ENCODE assay signal across 13 mouse cellular contexts in the genomic region with DNA sequence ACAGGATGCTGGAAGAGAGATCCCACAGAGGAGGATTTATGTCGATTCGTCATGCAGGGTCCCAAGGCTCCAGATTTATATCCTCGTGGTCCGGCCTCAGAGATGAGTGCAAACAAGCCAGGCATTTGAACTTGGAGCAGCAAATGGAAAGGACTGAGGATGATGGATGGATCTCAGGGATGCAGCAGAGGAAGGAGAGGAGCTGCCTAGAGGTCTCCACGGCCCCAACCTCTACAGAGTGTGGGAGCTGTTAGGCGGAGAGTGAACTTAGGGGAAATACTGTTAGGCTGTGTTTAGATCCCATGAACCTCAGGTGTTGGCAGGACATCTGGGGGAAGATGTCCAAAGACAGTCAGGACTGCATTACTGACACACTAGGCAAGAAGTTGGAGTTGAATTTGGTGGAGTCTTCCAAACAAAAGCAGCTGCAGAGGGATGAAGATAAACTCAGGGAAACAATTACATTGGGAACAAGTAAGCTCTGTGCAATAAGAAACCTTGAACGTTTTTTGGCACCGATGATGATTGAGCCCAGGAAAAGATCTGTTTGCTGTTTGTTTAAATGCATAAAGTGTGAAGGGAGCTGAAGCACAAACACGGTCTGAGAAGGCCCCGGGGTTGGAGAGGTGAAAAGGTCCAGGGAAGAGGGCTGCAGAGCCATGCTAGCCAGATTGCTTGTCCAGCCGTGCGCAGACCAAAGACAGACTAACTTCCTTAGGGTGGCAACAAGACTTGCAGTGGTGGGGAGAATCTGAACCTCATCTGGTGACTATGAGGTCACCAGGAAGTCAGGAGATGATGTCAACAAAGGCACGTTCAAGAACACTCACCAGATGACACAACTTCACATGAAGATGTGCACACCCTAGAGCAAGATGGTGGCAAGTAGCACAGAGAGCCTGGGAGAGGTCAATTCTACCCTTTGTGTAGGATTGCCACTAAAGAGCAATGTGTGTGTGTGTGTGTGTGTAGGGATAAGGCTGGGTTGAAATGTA.
DNase-seq lines count a peak whose midpoint lies in the region; ATAC-seq and TF ChIP-seq lines count a peak whose summit lies in the region.
"Had no signal": no experiment of that assay in that cellular context is flagged by ENCODE, and none has a peak within 500 bp of the region (broad histone marks: within the 10 kb centered on the region; RNA-seq: fewer than 3 reads in every experiment).

No protein-coding gene starts in this region.

- H3K27me3 ChIP-seq in forebrain, embryonic 14.5 days (replicated peaks; ENCODE audit: control insufficient read depth, insufficient read depth, low read length) = no peaks in the 10 kb centered on the region
- H3K27me3 ChIP-seq in forebrain, postnatal 0 days (ENCODE audit: insufficient read depth, low read length) = no peaks in the 10 kb centered on the region
- no peaks in the 10 kb centered on the region for H3K27me3 ChIP-seq in kidney, embryonic 16.5 days (ENCODE audit: insufficient read depth, low read length)
- H3K27me3 ChIP-seq in embryonic facial prominence, embryonic 15.5 days = no peaks in the 10 kb centered on the region
- H3K27me3 ChIP-seq: limb, embryonic 12.5 days; megakaryocyte, embryonic 14.5 days had no signal

- H3K4me2 ChIP-seq in forebrain, embryonic 14.5 days (ENCODE audit: low read length) = no peak overlapping the region
- H3K4me2 ChIP-seq in forebrain, postnatal 0 days (ENCODE audit: low read depth) = no peak overlapping the region
- H3K4me2 ChIP-seq in kidney, embryonic 16.5 days (replicated peaks; ENCODE audit: low read depth, low read length) = no peak overlapping the region
- no peak overlapping the region for H3K4me2 ChIP-seq in embryonic facial prominence, embryonic 15.5 days (replicated peaks)
- H3K4me2 ChIP-seq: limb, embryonic 12.5 days had no signal

- H3K27ac ChIP-seq in forebrain, embryonic 14.5 days (ENCODE audit: low read depth, low read length) = peak overlapping the region; percentile 72
- H3K27ac ChIP-seq in forebrain, postnatal 0 days (ENCODE audit: low read depth, low read length) = no peak overlapping the region
- peak overlapping the region; percentile 14 for H3K27ac ChIP-seq in kidney, embryonic 16.5 days (ENCODE audit: low read length)
- H3K27ac ChIP-seq in embryonic facial prominence, embryonic 15.5 days (replicated peaks) = peak overlapping the region; percentile 72
- H3K27ac ChIP-seq: limb, embryonic 12.5 days had no signal

- no peaks in the 10 kb centered on the region for H3K9me3 ChIP-seq in forebrain, embryonic 14.5 days (replicated peaks; ENCODE audit: control insufficient read depth, low read length)
- H3K9me3 ChIP-seq in forebrain, postnatal 0 days (ENCODE audit: low read length) = no peaks in the 10 kb centered on the region
- no peaks in the 10 kb centered on the region for H3K9me3 ChIP-seq in kidney, embryonic 16.5 days (ENCODE audit: low read length)
- no peaks in the 10 kb centered on the region for H3K9me3 ChIP-seq in embryonic facial prominence, embryonic 15.5 days (replicated peaks)
- H3K9me3 ChIP-seq: limb, embryonic 12.5 days; megakaryocyte, embryonic 14.5 days had no signal

- WGBS in forebrain, embryonic 14.5 days = 86% methylated on average over 13 of the region's 13 CpGs
- WGBS in forebrain, postnatal 0 days = 76% methylated on average over 13 of the region's 13 CpGs
- 34% methylated on average over 13 of the region's 13 CpGs for whole genome bisulfite sequencing in kidney, embryonic 16.5 days
- WGBS in embryonic facial prominence, embryonic 15.5 days = 62% methylated on average over 13 of the region's 13 CpGs

- H3K4me3 ChIP-seq in forebrain, embryonic 14.5 days (ENCODE audit: low read depth, low read length) = no peak overlapping the region
- H3K4me3 ChIP-seq in forebrain, postnatal 0 days (ENCODE audit: low read depth, low read length) = no peak overlapping the region
- no peak overlapping the region for H3K4me3 ChIP-seq in kidney, embryonic 16.5 days (ENCODE audit: low read length)
- no peak overlapping the region for H3K4me3 ChIP-seq in embryonic facial prominence, embryonic 15.5 days (replicated peaks)
- H3K4me3 ChIP-seq: limb, embryonic 12.5 days had no signal

- DNase-seq in forebrain, embryonic 14.5 days (ENCODE audit: low spot score) = no peak
- DNase-seq in forebrain, postnatal 0 days = no peak
- DNase-seq in kidney, postnatal 10 days = no peak
- DNase-seq in skeletal muscle tissue, adult 2 months (ENCODE audit: low read depth, low spot score) = peak; percentile 17
- DNase-seq in right cerebral cortex, adult 2 months (ENCODE audit: low spot score in 2 of 2) = no peak
- DNase-seq in spleen, adult 12 weeks (ENCODE audit: low spot score) = no peak
- DNase-seq: cerebellum, postnatal 36 days; kidney, adult 11 months; thymus, adult 18-20 months had no signal

- TF ChIP-seq CTCF in forebrain, postnatal 0 days (IDR thresholded peaks at IDR 0.05; ENCODE audit: low read depth) = no peak

- ATAC-seq in forebrain, embryonic 14.5 days = no peak
- ATAC-seq in forebrain, postnatal 0 days = no peak
- ATAC-seq in kidney, embryonic 16.5 days (ENCODE audit: low FRiP score, low TSS enrichment) = peak; percentile 76
- peak; percentile 75 for ATAC-seq in embryonic facial prominence, embryonic 15.5 days (ENCODE audit: insufficient number of reproducible peaks, low FRiP score, low TSS enrichment, low read depth)

- H3K36me3 ChIP-seq in forebrain, embryonic 14.5 days (ENCODE audit: control insufficient read depth, insufficient read depth, low read length) = no peaks in the 10 kb centered on the region
- no peaks in the 10 kb centered on the region for H3K36me3 ChIP-seq in forebrain, postnatal 0 days (ENCODE audit: insufficient read depth)
- H3K36me3 ChIP-seq in kidney, embryonic 16.5 days (ENCODE audit: insufficient read depth, low read length) = no peaks in the 10 kb centered on the region
- no peaks in the 10 kb centered on the region for H3K36me3 ChIP-seq in embryonic facial prominence, embryonic 15.5 days
- H3K36me3 ChIP-seq: limb, embryonic 12.5 days had no signal

- H3K9ac ChIP-seq in forebrain, embryonic 14.5 days (ENCODE audit: low read length) = no peak overlapping the region
- H3K9ac ChIP-seq in forebrain, postnatal 0 days = no peak overlapping the region
- no peak overlapping the region for H3K9ac ChIP-seq in kidney, embryonic 16.5 days (replicated peaks; ENCODE audit: low read length)
- no peak overlapping the region for H3K9ac ChIP-seq in embryonic facial prominence, embryonic 15.5 days
- H3K9ac ChIP-seq: limb, embryonic 12.5 days had no signal

- peaks cover 15% of the 10 kb centered on the region for H3K4me1 ChIP-seq in forebrain, embryonic 14.5 days (ENCODE audit: control insufficient read depth, insufficient read depth, low read length)
- no peaks in the 10 kb centered on the region for H3K4me1 ChIP-seq in forebrain, postnatal 0 days (ENCODE audit: insufficient read depth)
- peaks cover 34% of the 10 kb centered on the region for H3K4me1 ChIP-seq in kidney, embryonic 16.5 days (ENCODE audit: insufficient read depth, low read length)
- peaks cover 11% of the 10 kb centered on the region for H3K4me1 ChIP-seq in embryonic facial prominence, embryonic 15.5 days
- H3K4me1 ChIP-seq: limb, embryonic 12.5 days had no signal

Comparison
In these comparisons a context has a peak if more than half of its experiments do, and no peak if none do; other contexts are left out.
1. ATAC-seq: peak in kidney, embryonic 16.5 days (single experiment) and embryonic facial prominence, embryonic 15.5 days (single experiment); none in forebrain, embryonic 14.5 days (single experiment) and forebrain, postnatal 0 days (single experiment).